Mouse (Mus musculus) left cerebral cortex, postnatal 25 days (tissue): ENCODE data around the gene Hpca. TPM values are rescaled to one million over a fixed set of nuclear protein-coding genes. Genes with fewer than 3 reads are reported as not detected.

Experiments used
- DNase-seq, 2 experiments: peaks; one replicate each; pipeline ENCODE4 v3.0.0; 2022; ENCODE audit warnings: low spot score in 2 of 2, mixed read lengths in 1 of 2
- intact Hi-C: fragments of 180-260 bp; cut with DNase I; formaldehyde crosslinking; loops from one replicate; pipeline ENCODE4 v1.15.1; 2025
- total RNA-seq, 2 experiments: library from RNA; stranded (reverse); gene quantifications; 2 replicates each; pipeline ENCODE4 v1.2.3; 2021

Gene Hpca
- total RNA-seq, 2 experiments from 2014 or later: 621 to 724 TPM

DNA sequence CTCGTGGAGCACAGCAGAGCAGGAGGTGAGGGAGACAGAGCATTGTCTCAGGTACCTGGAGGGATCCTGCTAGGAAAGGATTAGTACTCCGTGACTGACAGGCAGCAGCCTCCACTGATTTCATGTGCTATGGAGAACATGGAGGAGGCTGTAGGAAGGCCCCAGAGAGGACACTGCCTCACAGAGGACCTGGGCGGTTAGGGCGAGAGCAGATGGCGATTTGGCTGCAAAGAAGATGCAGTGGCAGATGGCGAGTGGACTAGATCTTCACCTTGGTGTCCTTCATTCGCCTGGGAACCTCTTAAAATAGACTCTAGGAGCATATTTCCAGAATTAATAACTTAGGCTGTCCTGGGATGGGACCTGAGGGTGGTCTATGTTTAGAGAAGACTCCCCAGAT, 40.8 kb downstream of the Hpca start:
- no peak for DNase-seq
- intact Hi-C loops: no loop called here

GRCm38 (mm10) chr4:129079126-129079525, 42.7 kb downstream of the Hpca start:
- intact Hi-C loops: no loop called here
- no peak for DNase-seq

DNA sequence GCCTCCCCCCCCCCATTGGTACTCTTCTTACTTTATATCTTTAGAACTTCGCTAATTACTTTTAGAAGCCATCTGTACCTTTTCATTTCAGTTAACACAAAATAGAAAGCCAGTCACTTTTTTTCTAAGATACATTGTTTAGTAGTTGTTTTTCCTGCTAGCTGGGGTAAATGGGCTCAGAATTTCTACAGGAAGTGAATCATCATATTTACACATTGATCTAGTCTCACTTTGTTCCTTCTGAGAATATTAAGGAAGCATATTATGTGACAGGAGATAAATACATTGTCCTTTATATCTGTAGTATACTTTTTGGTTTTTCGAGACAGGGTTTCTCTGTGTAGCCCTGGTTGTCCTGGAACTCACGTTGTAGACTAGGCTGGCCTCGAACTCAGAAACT, 53.0 kb downstream of the Hpca start:
- intact Hi-C loops: no loop called here

GRCm38 (mm10) chr4:129067638-129068415, 54.0 kb downstream of the Hpca start:
- DNase-seq: no peak
- intact Hi-C loops: no loop called here

More for the DNA sequence above, 53.0 kb downstream of the Hpca start:
- no peak for DNase-seq

- DNase-seq: no peak
- intact Hi-C loops: no loop called here
Observed at GRCm38 (mm10) chr4:129065688-129066236, 56.1 kb downstream of the Hpca start.

DNA sequence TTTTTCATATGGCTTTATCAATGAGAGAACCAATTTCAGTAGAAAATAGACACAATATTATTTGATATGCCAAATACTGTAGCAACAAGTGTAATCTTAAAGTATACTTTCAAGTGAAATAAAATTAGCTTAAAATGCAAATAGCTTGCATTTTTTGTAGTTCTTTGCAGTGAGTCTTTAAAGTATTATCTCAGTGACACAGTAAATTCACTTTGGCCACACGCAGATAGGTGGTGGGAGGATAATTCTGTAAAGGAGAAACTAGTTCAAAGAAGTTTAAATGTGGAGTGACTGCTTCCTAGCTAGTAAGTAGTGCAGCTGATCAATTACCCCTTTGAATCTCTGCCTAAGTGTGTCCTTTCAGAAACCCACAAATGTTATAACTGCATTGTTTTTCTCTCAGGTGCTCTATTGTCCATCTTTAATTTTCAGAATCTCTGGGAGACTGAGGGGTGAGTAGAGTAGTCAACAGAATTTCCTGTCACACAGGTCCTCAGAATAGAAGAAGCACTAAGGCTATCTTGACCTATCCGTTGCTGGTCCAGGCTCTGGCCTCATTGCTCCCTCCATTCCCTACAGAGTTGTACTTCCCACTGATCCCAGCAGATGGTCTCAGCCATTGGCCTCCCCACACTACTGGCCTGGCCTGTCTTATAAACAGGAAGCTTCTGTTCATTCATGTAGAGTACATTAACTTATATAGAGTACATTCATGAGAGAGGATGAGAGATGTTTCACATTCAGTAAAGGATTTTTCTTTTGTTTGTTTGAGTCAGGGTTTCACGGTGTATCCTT, 59.4 kb downstream of the Hpca start:
- intact Hi-C loops: no loop called here
- DNase-seq: no peak

Other genes with a start within 250 kb of the Hpca start
- 10 to 100 TPM; 17.2 to 20.4 TPM for gene Trim62, start 238.5 kb downstream of the Hpca start, total RNA-seq
- 10 to 100 TPM; 48.8 to 51.4 TPM for gene Azin2, start 159.6 kb downstream of the Hpca start, total RNA-seq
- gene Ak2, start 130.1 kb downstream of the Hpca start, total RNA-seq: 10 to 100 TPM; 24.8 to 26.5 TPM
- 10 to 100 TPM; 58.7 TPM for gene Rnf19b, start 63.8 kb downstream of the Hpca start, total RNA-seq
- not detected for gene Tmem54, start 16.5 kb downstream of the Hpca start, total RNA-seq
- gene Fndc5, start 15.0 kb upstream of the Hpca start, total RNA-seq: 10 to 100 TPM; 56.2 to 63.4 TPM
- 10 to 100 TPM; 37.8 to 41.2 TPM for gene S100pbp, start 67.7 kb upstream of the Hpca start, total RNA-seq
- 10 to 100 TPM; 85.3 to 96.2 TPM for gene Yars, start 67.7 kb upstream of the Hpca start, total RNA-seq
- 10 to 100 TPM; 19.5 to 28.2 TPM for gene C77080, start 139.4 kb upstream of the Hpca start, total RNA-seq
- gene Sync, start 165.6 kb upstream of the Hpca start, total RNA-seq: 1 to 10 TPM; 1.4 to 1.6 TPM
- 100 to 1,000 TPM; 121 to 127 TPM for gene Rbbp4, start 213.3 kb upstream of the Hpca start, total RNA-seq
- gene Zbtb8os, start 213.7 kb upstream of the Hpca start, total RNA-seq: 10 to 100 TPM; 23.8 to 26.4 TPM